Mouse (Mus musculus) heart, postnatal 0 days (tissue): Measurements from ENCODE around the gene Slc25a15. TPM values are rescaled to one million over a fixed set of nuclear protein-coding genes. Genes with fewer than 3 reads are reported as not detected.

ENCODE experiments used
- ATAC-seq: fragments of 200-750 bp; cut with Nextera tagmentation; 2 replicates; pipeline ENCODE4 v1.8.0; 2017; ENCODE audit warnings: low read depth, moderate number of reproducible peaks, moderate library complexity; ENCODE audit not compliant: insufficient read depth
- DNase-seq: peaks from one replicate; pipeline ENCODE4 v3.0.0-alpha.2; 2016; ENCODE audit warnings: low spot score
- H3K27ac ChIP-seq: fragments of 300-500 bp; sonication (generic); 2 replicates; pipeline ENCODE4 v1.5.1; 2014; ENCODE audit warnings: low read depth, mild to moderate bottlenecking
- H3K27me3 ChIP-seq: fragments of 300-500 bp; sonication (generic); 2 replicates; pipeline ENCODE4 v1.6.1; 2014; ENCODE audit warnings: low read length, mixed read lengths; ENCODE audit not compliant: control insufficient read depth, insufficient read depth
- H3K36me3 ChIP-seq: fragments of 300-500 bp; sonication (generic); replicated peaks from 2 replicates; pipeline ENCODE4 v1.6.1; 2014; ENCODE audit warnings: low read length, mixed read lengths; ENCODE audit not compliant: control insufficient read depth, insufficient read depth
- H3K4me1 ChIP-seq: fragments of 300-500 bp; sonication (generic); 2 replicates; pipeline ENCODE4 v1.6.1; 2014; ENCODE audit warnings: antibody characterized with exemption; ENCODE audit not compliant: control insufficient read depth, insufficient read depth
- H3K4me2 ChIP-seq: fragments of 300-500 bp; sonication (generic); 2 replicates; pipeline ENCODE4 v1.6.1; 2014; ENCODE audit warnings: low read depth, mild to moderate bottlenecking, low read length, moderate library complexity
- H3K4me3 ChIP-seq: fragments of 300-500 bp; sonication (generic); 2 replicates; pipeline ENCODE4 v1.5.1; 2014; ENCODE audit warnings: low read depth, low read length
- H3K9ac ChIP-seq: fragments of 300-500 bp; sonication (generic); replicated peaks from 2 replicates; pipeline ENCODE4 v1.6.1; 2014; ENCODE audit warnings: low read depth, low read length, mixed read lengths
- H3K9me3 ChIP-seq: fragments of 300-500 bp; sonication (generic); replicated peaks from 2 replicates; pipeline ENCODE4 v1.6.1; 2016; ENCODE audit warnings: low read length; ENCODE audit not compliant: control insufficient read depth
- CTCF ChIP-seq: IDR thresholded peaks from 2 replicates; pipeline ENCODE4 v1.5.1; 2016; ENCODE audit warnings: antibody characterized with exemption, control low read depth, low read depth
- EP300 ChIP-seq: IDR thresholded peaks from 2 replicates; pipeline ENCODE4 v1.6.1; 2016; ENCODE audit warnings: antibody characterized with exemption, low read depth
- WGBS: fragments of 180-500 bp; shearing (Covaris S2); extraction: QIAGEN DNeasy Blood & Tissue Kit; methylation state at CpG from one replicate; pipeline ENCODE4 v1.1.7; 2014; 5-methylcytosine and 5-hydroxymethylcytosine counted together
- polyA plus RNA-seq: library from polyadenylated mRNA; unstranded; fragments of >200 nt; fragmentation: Nextera tagmentation; extraction: Ambion mirVana; gene quantifications from 2 replicates; pipeline ENCODE4 v1.2.1, GENCODE M21; 2015
- total RNA-seq: library from RNA; depleted of rRNA; stranded (reverse); fragments of >200 nt; gene quantifications from 2 replicates; pipeline ENCODE4 v1.2.3, GENCODE M21; 2014; ENCODE audit warnings: low replicate concordance

Slc25a15 gene
- total and polyA plus RNA-seq, 2 experiments from 2014 or later = 8.3 to 10.8 TPM

- H3K27me3 ChIP-seq = no peaks in the 10 kb centered on the region
- no peak overlapping the region for H3K9ac ChIP-seq
- H3K9me3 ChIP-seq = no peaks in the 10 kb centered on the region
- peaks cover 6% of the 10 kb centered on the region; the same call in 1 of the 2 replicates for H3K4me1 ChIP-seq
- H3K36me3 ChIP-seq = no peaks in the 10 kb centered on the region
- no peak overlapping the region for H3K27ac ChIP-seq
- DNase-seq (no peak), ATAC-seq (no peak)
- no peak for TF ChIP-seq EP300
- 0 out of 2 replicates have a peak, but pooled peaks have one; percentile 1 for TF ChIP-seq CTCF
- H3K4me2 ChIP-seq = no peak overlapping the region
- 75% methylated on average over 2 of the region's 2 CpGs for WGBS
- H3K4me3 ChIP-seq = no peak overlapping the region
Measured at GRCm38 (mm10) chr8:22403235-22403634, 4.8 kb upstream of the Slc25a15 start.

- no peaks in the 10 kb centered on the region for H3K27me3 ChIP-seq
- H3K9me3 ChIP-seq = no peaks in the 10 kb centered on the region
- no peak for TF ChIP-seq EP300
- no peak for TF ChIP-seq CTCF
- 81% methylated on average over 4 of the region's 4 CpGs for WGBS
- H3K4me1 ChIP-seq = peaks cover 6% of the 10 kb centered on the region; the same call in 1 of the 2 replicates
- no peak for ATAC-seq
- H3K4me2 ChIP-seq = no peak overlapping the region
- no peaks in the 10 kb centered on the region for H3K36me3 ChIP-seq
- no peak overlapping the region for H3K4me3 ChIP-seq
- no peak overlapping the region for H3K9ac ChIP-seq
- no peak overlapping the region for H3K27ac ChIP-seq
- no peak for DNase-seq
Measured at GRCm38 (mm10) chr8:22400593-22400992, 2.2 kb upstream of the Slc25a15 start.

DNA sequence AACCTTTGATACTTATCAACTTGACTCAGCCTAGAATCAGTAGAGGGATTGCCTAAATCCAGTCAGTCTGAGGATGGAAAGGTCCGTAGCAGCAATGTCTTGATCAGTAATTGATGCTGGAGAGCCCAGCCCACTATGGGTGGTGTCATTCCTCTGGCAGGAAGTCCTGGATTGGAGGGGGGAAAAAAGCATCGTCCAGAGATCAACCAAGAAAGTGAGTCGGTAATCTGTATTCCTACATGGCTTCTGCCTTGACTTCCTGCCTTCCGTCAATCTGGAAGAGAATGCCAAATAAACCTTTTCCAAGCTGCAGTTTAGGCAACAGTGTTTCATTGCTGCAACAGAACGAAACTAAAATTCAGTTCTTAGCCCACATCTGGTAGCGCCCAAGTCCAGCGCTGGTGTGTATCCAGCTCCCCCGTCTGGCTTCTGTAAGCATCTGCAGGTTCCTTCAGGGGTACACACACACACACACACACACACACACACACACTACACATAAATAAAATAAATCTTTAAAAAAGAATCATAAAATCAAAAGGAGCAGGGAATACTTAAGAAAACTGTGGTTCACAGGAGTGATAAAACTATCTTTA lies 986 bp upstream of the Slc25a15 start:
- 77% methylated on average over 8 of the region's 8 CpGs for WGBS
- TF ChIP-seq CTCF = no peak
- peaks cover 6% of the 10 kb centered on the region; the same call in 1 of the 2 replicates for H3K4me1 ChIP-seq
- H3K27ac ChIP-seq = peak overlapping the region; percentile 79
- no peak for ATAC-seq
- H3K36me3 ChIP-seq = no peaks in the 10 kb centered on the region
- no peak for DNase-seq
- no peaks in the 10 kb centered on the region for H3K27me3 ChIP-seq
- peak overlapping the region; percentile 71 for H3K4me3 ChIP-seq
- H3K9me3 ChIP-seq = no peaks in the 10 kb centered on the region
- peak overlapping the region; percentile 90 for H3K4me2 ChIP-seq
- H3K9ac ChIP-seq = peak overlapping the region; percentile 75; the same call in 1 of the 2 replicates

GRCm38 (mm10) chr8:22397811-22398141 lies 621 bp downstream of the Slc25a15 start:
- DNase-seq = no peak

DNA sequence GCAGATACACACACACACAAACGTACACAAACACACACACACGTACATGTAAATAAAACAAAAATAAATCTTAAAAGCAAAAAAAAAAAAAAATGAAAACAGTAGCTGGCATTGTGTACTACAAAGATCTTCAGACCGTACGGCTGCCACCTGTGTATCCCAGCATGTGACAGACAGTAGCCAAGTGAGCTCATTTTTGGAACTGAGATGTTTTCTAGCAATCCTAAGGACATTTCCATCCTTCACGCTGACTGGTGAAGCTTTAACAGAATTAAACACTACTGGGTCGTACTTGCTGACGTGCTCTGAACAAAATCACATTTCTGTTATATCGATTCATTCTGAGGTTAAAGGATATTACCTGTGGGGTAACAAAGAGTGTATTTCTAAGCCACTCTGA lies 3.1 kb downstream of the Slc25a15 start:
- no peak for DNase-seq

More at GRCm38 (mm10) chr8:22397811-22398141, 621 bp downstream of the Slc25a15 start:
- Histone ChIP-seq H3K4me3 (peak overlapping the region; percentile 71), H3K27me3 (no peaks in the 10 kb centered on the region), H3K36me3 (no peaks in the 10 kb centered on the region), H3K4me2 (peak overlapping the region; percentile 90), H3K27ac (peak overlapping the region; percentile 79), H3K9me3 (no peaks in the 10 kb centered on the region), H3K9ac (peak overlapping the region; percentile 75), H3K4me1 (peaks cover 6% of the 10 kb centered on the region; the same call in 1 of the 2 replicates)
- no peak for ATAC-seq
- 1% methylated on average over 13 of the region's 13 CpGs for WGBS
- no peak for TF ChIP-seq EP300

GRCm38 (mm10) chr8:22394471-22394870 lies 3.9 kb downstream of the Slc25a15 start:
- peaks cover 6% of the 10 kb centered on the region; the same call in 1 of the 2 replicates for H3K4me1 ChIP-seq
- no peaks in the 10 kb centered on the region for H3K27me3 ChIP-seq
- H3K9me3 ChIP-seq = no peaks in the 10 kb centered on the region
- H3K4me2 ChIP-seq = no peak overlapping the region
- 75% methylated on average over 4 of the region's 4 CpGs for WGBS
- no peak overlapping the region for H3K27ac ChIP-seq
- no peak overlapping the region for H3K4me3 ChIP-seq
- DNase-seq (no peak), ATAC-seq (no peak)
- H3K36me3 ChIP-seq = peaks cover 8% of the 10 kb centered on the region; the same call in 1 of the 2 replicates
- no peak overlapping the region for H3K9ac ChIP-seq
- no peak for TF ChIP-seq EP300
- no peak for TF ChIP-seq CTCF

More for the DNA sequence above, 3.1 kb downstream of the Slc25a15 start:
- no peak for TF ChIP-seq CTCF
- TF ChIP-seq EP300 = no peak
- no peak overlapping the region for H3K27ac ChIP-seq
- H3K9me3 ChIP-seq = no peaks in the 10 kb centered on the region
- WGBS = 94% methylated on average over 8 of the region's 8 CpGs
- no peak overlapping the region for H3K4me3 ChIP-seq
- no peak overlapping the region for H3K9ac ChIP-seq
- H3K27me3 ChIP-seq = no peaks in the 10 kb centered on the region
- peaks cover 6% of the 10 kb centered on the region; the same call in 1 of the 2 replicates for H3K4me1 ChIP-seq
- peaks cover 5% of the 10 kb centered on the region; the same call in 1 of the 2 replicates for H3K36me3 ChIP-seq
- H3K4me2 ChIP-seq = no peak overlapping the region
- ATAC-seq = no peak
